Mouse (Mus musculus) CD4-positive, CD25-positive, alpha-beta regulatory T cell, adult 2 months (primary cell): ENCODE results near the gene Ndufa13.
A peak's percentile ranks its signal among the peaks of the same experiment; 100 is the strongest.
"Not testable (repeated sequence)": the region's sequence is repeated elsewhere in the genome, so short reads cannot be mapped to it uniquely, and the experiment has no call there.

Experiments used
- DNase-seq: peaks from one replicate; pipeline ENCODE4 v3.0.0-alpha.2; 2012; ENCODE audit warnings: low read depth, low spot score

Gene Ndufa13

GRCm38 (mm10) chr8:69902163-69903062 lies at the start of gene Ndufa13, which contains the start of the genes Tssk6 and Yjefn3:
Gene Ndufa13 (minus strand): TSS chr8:69902558.
Gene Tssk6 (plus strand): TSS chr8:69902184.
Gene Yjefn3 (minus strand): TSS chr8:69902712.
- DNase-seq = peak; percentile 80

GRCm38 (mm10) chr8:69950300-69950699 lies 47.9 kb upstream of the Ndufa13 start:
- DNase-seq = no peak

- DNase-seq = not testable (repeated sequence)
These were observed 40.1 kb upstream of the Ndufa13 start for GRCm38 (mm10) chr8:69942495-69942894.

GRCm38 (mm10) chr8:69940386-69940785 lies 38.0 kb upstream of the Ndufa13 start:
- DNase-seq = peak; percentile 28

GRCm38 (mm10) chr8:69939633-69940032 lies 37.3 kb upstream of the Ndufa13 start:
- DNase-seq = no peak

- DNase-seq = peak; percentile 37
These were observed 36.1 kb upstream of the Ndufa13 start for GRCm38 (mm10) chr8:69938245-69938982.

- DNase-seq = peak; percentile 50
These were observed 35.1 kb upstream of the Ndufa13 start for GRCm38 (mm10) chr8:69937466-69937865.

- no peak for DNase-seq
These were observed 33.9 kb upstream of the Ndufa13 start for GRCm38 (mm10) chr8:69936050-69936794.

- DNase-seq = no peak
These were observed 33.1 kb upstream of the Ndufa13 start for GRCm38 (mm10) chr8:69935431-69935830.

GRCm38 (mm10) chr8:69934582-69934981 lies 32.2 kb upstream of the Ndufa13 start:
- no peak for DNase-seq

- peak; percentile 46 for DNase-seq
These were observed 31.5 kb upstream of the Ndufa13 start for GRCm38 (mm10) chr8:69933811-69934210.

- DNase-seq = no peak
These were observed 24.5 kb upstream of the Ndufa13 start for GRCm38 (mm10) chr8:69926901-69927300.

- DNase-seq = no peak
These were observed 21.6 kb upstream of the Ndufa13 start for GRCm38 (mm10) chr8:69923986-69924385.

- DNase-seq = peak; percentile 22
These were observed 18.8 kb upstream of the Ndufa13 start for GRCm38 (mm10) chr8:69921141-69921540.

GRCm38 (mm10) chr8:69919876-69920662 lies 17.7 kb upstream of the Ndufa13 start:
- DNase-seq = peak; percentile 95

GRCm38 (mm10) chr8:69919010-69919409 lies 16.7 kb upstream of the Ndufa13 start:
- DNase-seq = peak; percentile 94

GRCm38 (mm10) chr8:69918506-69918905 lies 16.1 kb upstream of the Ndufa13 start:
- DNase-seq = peak; percentile 41

GRCm38 (mm10) chr8:69915748-69916147 lies 13.4 kb upstream of the Ndufa13 start:
- DNase-seq = no peak

- no peak for DNase-seq
These were observed 12.2 kb upstream of the Ndufa13 start for GRCm38 (mm10) chr8:69914526-69914925.

- DNase-seq = no peak
These were observed 10.2 kb upstream of the Ndufa13 start for GRCm38 (mm10) chr8:69912478-69913074.
